Mouse (Mus musculus) layer of hippocampus, postnatal 36 days (tissue): ENCODE measurements at regions not wholly inside any gene's neighbourhood (a gene's known extent, or its start where the extent isn't known, plus 50 kb on each side); places are given as distances from the start of the nearest gene placed in this dataset.

ENCODE experiments used
- DNase-seq, 2 experiments: peaks; one replicate each; pipeline ENCODE4 v3.0.0; 2022
- microRNA-seq, 2 experiments: library from miRNA; unstranded; fragments of <30 nt; microRNA quantifications; one replicate each; pipeline ENCODE4 v1.2.0; 2021

GRCm38 (mm10) chr9:104387805-104388204 is 50.3 kb upstream of the Acpp start:
- no peak for DNase-seq

Small RNA genes in the stretch of these regions (microRNA-seq; reads per million reads assigned to microRNA genes)
- 0 reads per million in 2 experiments for gene Mir2136
